Mouse (Mus musculus) megakaryocyte, adult 5-6 weeks (primary cell): ENCODE measurements around the gene Arl10. TPM values are rescaled to one million over a fixed set of nuclear protein-coding genes. Genes with fewer than 3 reads are reported as not detected.

ENCODE experiments used
- ATAC-seq: 2 replicates; pipeline ENCODE4 v1.8.0; 2016; ENCODE audit warnings: mild to moderate bottlenecking, inconsistent platforms; ENCODE audit not compliant: poor library complexity, severe bottlenecking
- total RNA-seq, 2 experiments: library from RNA; stranded (forward) in 1 of 2; stranded (reverse) in 1 of 2; fragments of 153-499, 151-499 nt in 1 of 2; fragments of 221-1000, 200-1000 nt in 1 of 2; gene quantifications; 2 replicates each; pipeline versions ENCODE4 v1.2.3 to v1.2.4; 2015 to 2017

Gene Arl10
- total RNA-seq, 2 experiments from 2014 or later, result 20.4 to 22.9 TPM

- ATAC-seq, result no peak
Observed at GRCm38 (mm10) chr13:54581385-54581784, 6.6 kb downstream of the Arl10 start.

GRCm38 (mm10) chr13:54582126-54582525 is 7.3 kb downstream of the Arl10 start:
- no peak for ATAC-seq

GRCm38 (mm10) chr13:54582860-54583259 is 8.0 kb downstream of the Arl10 start:
- ATAC-seq, result no peak

GRCm38 (mm10) chr13:54585831-54586230 is 11.0 kb downstream of the Arl10 start:
- no peak for ATAC-seq

- ATAC-seq, result peak; percentile 27
Observed at GRCm38 (mm10) chr13:54589414-54589995, 14.7 kb downstream of the Arl10 start.

GRCm38 (mm10) chr13:54589996-54590951 is 15.5 kb downstream of the Arl10 start, which contains the start of the genes Nop16 and Higd2a:
TSS of gene Nop16 (minus strand) at chr13:54590090.
TSS of gene Higd2a (plus strand) at chr13:54590207.
- peak; percentile 93 for ATAC-seq

GRCm38 (mm10) chr13:54591776-54592356 is 17.1 kb downstream of the Arl10 start:
- no peak for ATAC-seq

GRCm38 (mm10) chr13:54593617-54594016 is 18.8 kb downstream of the Arl10 start:
- ATAC-seq, result no peak

GRCm38 (mm10) chr13:54596107-54596690 is 21.4 kb downstream of the Arl10 start:
- ATAC-seq, result no peak

- no peak for ATAC-seq
Observed at GRCm38 (mm10) chr13:54596870-54597269, 22.1 kb downstream of the Arl10 start.

GRCm38 (mm10) chr13:54598622-54599143 is 23.9 kb downstream of the Arl10 start:
- no peak for ATAC-seq

- no peak for ATAC-seq
Observed at GRCm38 (mm10) chr13:54602639-54603111, 27.9 kb downstream of the Arl10 start.

GRCm38 (mm10) chr13:54603501-54603900 is 28.7 kb downstream of the Arl10 start:
- no peak for ATAC-seq

GRCm38 (mm10) chr13:54604221-54604620 is 29.4 kb downstream of the Arl10 start:
- ATAC-seq, result no peak

GRCm38 (mm10) chr13:54605426-54605825 is 30.6 kb downstream of the Arl10 start:
- no peak for ATAC-seq

GRCm38 (mm10) chr13:54607204-54607603 is 32.4 kb downstream of the Arl10 start:
- no peak for ATAC-seq

- no peak for ATAC-seq
Observed at GRCm38 (mm10) chr13:54608002-54608401, 33.2 kb downstream of the Arl10 start.

GRCm38 (mm10) chr13:54608666-54609065 is 33.9 kb downstream of the Arl10 start:
- no peak for ATAC-seq

- ATAC-seq, result no peak
Observed at GRCm38 (mm10) chr13:54609301-54609700, 34.5 kb downstream of the Arl10 start.

GRCm38 (mm10) chr13:54610613-54610971 is 35.8 kb downstream of the Arl10 start:
- ATAC-seq, result no peak; the same call in 1 of the 2 replicates
